Mouse (Mus musculus): Measurements from ENCODE around the gene Zc4h2. TPM values are rescaled to one million over a fixed set of nuclear protein-coding genes. Genes with fewer than 3 reads are reported as not detected.

The Zc4h2 gene
- 5.2 and 5.4 TPM in 2 replicates for polyA plus RNA-seq (2021; fragmentation: Nextera tagmentation)
- long read RNA-seq, experiment 1, transcript Zc4h2-201 (5 exons, 2,219 nt), result major isoform, 5 of 9 reads
- long read RNA-seq, experiment 1, partial matches to known transcripts, result 3 of 9 reads
- long read RNA-seq, experiment 1, other reads (novel, unspliced or antisense), result 1 of 9 reads
- long read RNA-seq, experiment 2, transcript Zc4h2-201 (5 exons, 2,219 nt), result major isoform, 63 of 68 reads
- long read RNA-seq, experiment 2, partial matches to known transcripts, result 2 of 68 reads
- long read RNA-seq, experiment 2, other reads (novel, unspliced or antisense), result 2 of 68 reads

GRCm38 (mm10) chrX:95657804-95658599, at the start of gene Zc4h2:
TSS of gene Zc4h2 (minus strand) at chrX:95658509.

Other genes with a start within 250 kb of the Zc4h2 start
- 1.3 and 1.6 TPM in 2 replicates for gene Amer1, start 213.6 kb downstream of the Zc4h2 start, polyA plus RNA-seq (2021; fragmentation: Nextera tagmentation)
- gene Asb12, start 100.5 kb downstream of the Zc4h2 start, polyA plus RNA-seq (2021; fragmentation: Nextera tagmentation), result not detected in 2 replicates
- gene Pfn5, start 100.4 kb downstream of the Zc4h2 start, polyA plus RNA-seq (2021; fragmentation: Nextera tagmentation), result not detected in 2 replicates
- 12.9 and 13.9 TPM in 2 replicates for gene Zc3h12b, start 53.2 kb upstream of the Zc4h2 start, polyA plus RNA-seq (2021; fragmentation: Nextera tagmentation)

Data from layer of hippocampus, adult 6 months (tissue).